Mouse (Mus musculus) kidney, embryonic 14.5 days (tissue): ENCODE results near the gene Calm2. TPM values are rescaled to one million over a fixed set of nuclear protein-coding genes. Genes with fewer than 3 reads are reported as not detected.

Source experiments
- ATAC-seq: fragments of 200-750 bp; cut with Nextera tagmentation; 2 replicates; pipeline ENCODE4 v1.8.0; 2017; ENCODE audit warnings: moderate number of reproducible peaks, mild to moderate bottlenecking, moderate TSS enrichment, moderate library complexity; ENCODE audit not compliant: low FRiP score, low TSS enrichment
- H3K27ac ChIP-seq: fragments of 300-500 bp; sonication (generic); 2 replicates; pipeline ENCODE4 v1.5.1; 2014; ENCODE audit warnings: low read depth, mild to moderate bottlenecking, low read length, moderate library complexity, mixed read lengths
- H3K27me3 ChIP-seq: fragments of 300-500 bp; sonication (generic); 2 replicates; pipeline ENCODE4 v1.6.1; 2014; ENCODE audit warnings: mild to moderate bottlenecking, low read length; ENCODE audit not compliant: control insufficient read depth, insufficient read depth
- H3K36me3 ChIP-seq: fragments of 300-500 bp; sonication (generic); 2 replicates; pipeline ENCODE4 v1.6.1; 2014; ENCODE audit warnings: low read length, mixed read lengths; ENCODE audit not compliant: control insufficient read depth, insufficient read depth
- H3K4me1 ChIP-seq: fragments of 300-500 bp; sonication (generic); 2 replicates; pipeline ENCODE4 v1.6.1; 2014; ENCODE audit warnings: low read length, mixed read lengths; ENCODE audit not compliant: control insufficient read depth, insufficient read depth
- H3K4me2 ChIP-seq: fragments of 300-500 bp; sonication (generic); replicated peaks from 2 replicates; pipeline ENCODE4 v1.6.1; 2014; ENCODE audit warnings: low read depth, mild to moderate bottlenecking, low read length
- H3K4me3 ChIP-seq: fragments of 300-500 bp; sonication (generic); 2 replicates; pipeline ENCODE4 v1.5.1; 2014; ENCODE audit warnings: mild to moderate bottlenecking, low read length
- H3K9ac ChIP-seq: fragments of 300-500 bp; sonication (generic); 2 replicates; pipeline ENCODE4 v1.6.1; 2014; ENCODE audit warnings: low read depth, mild to moderate bottlenecking, low read length, moderate library complexity
- H3K9me3 ChIP-seq: fragments of 300-500 bp; sonication (generic); 2 replicates; pipeline ENCODE4 v1.6.1; 2016; ENCODE audit warnings: low read length; ENCODE audit not compliant: control insufficient read depth
- WGBS: fragments of 180-500 bp; shearing (Covaris S2); extraction: QIAGEN DNeasy Blood & Tissue Kit; methylation state at CpG from one replicate; pipeline ENCODE4 v1.1.7; 2014; 5-methylcytosine and 5-hydroxymethylcytosine counted together
- polyA plus RNA-seq: library from polyadenylated mRNA; unstranded; fragments of >200 nt; fragmentation: Nextera tagmentation; extraction: Ambion mirVana; gene quantifications from 2 replicates; pipeline ENCODE4 v1.2.1, GENCODE M21; 2014

Gene Calm2
- polyA plus RNA-seq, result 1,015 and 1,361 TPM in 2 replicates

DNA sequence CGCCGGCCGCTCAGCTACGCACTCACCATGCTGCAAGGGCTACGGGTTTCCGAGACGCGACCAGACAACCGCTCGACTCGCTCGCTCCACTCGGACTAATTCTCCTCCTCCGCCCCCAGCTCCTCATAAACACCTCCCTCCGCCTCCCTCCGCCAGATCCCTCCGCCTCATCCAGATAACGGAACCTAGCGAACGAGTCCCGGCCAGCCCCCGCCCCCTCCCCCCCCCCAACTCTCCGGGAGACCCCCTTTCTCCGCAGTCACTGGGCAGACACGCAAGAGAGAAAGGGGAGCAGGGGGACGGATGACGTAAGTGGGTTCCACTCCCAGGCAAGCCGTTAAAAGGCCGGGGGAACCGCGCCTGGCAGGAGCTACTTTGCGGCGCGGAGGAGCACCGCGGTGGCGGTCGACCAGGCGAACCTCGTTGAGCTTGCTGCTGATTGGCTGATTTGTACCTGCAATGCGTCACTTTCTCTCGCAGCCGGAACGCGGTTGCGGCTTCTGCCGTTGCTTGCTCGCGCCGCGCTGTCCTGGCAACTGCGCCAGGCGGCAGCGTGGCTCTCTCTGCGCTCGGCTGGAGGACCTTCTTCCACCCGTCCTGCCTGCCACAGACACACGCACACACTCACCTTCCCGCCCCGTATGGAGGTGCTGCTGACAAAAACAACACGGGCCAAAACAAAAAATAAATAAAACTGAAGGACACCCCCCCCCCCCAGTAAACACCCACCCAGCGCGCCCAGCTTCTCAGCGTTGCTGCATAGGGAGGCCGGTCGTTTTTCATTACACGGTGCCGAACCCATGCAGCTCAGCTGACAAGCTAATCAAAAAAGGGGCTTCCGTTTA lies at the start of gene Calm2:
Calm2 (minus strand) TSS at position 169 of the 845 bp plus-strand sequence.
- ATAC-seq, result peak; percentile 92
- peaks cover 26% of the 10 kb centered on the region for H3K4me1 ChIP-seq

GRCm38 (mm10) chr17:87495504-87495903 lies 48.8 kb upstream of the Calm2 start:
- Histone ChIP-seq H3K9ac (no peak overlapping the region), H3K36me3 (no peaks in the 10 kb centered on the region), H3K9me3 (no peaks in the 10 kb centered on the region), H3K4me1 (peaks cover under 1% of the 10 kb centered on the region; the same call in 1 of the 2 replicates), H3K4me2 (no peak overlapping the region), H3K4me3 (no peak overlapping the region), H3K27me3 (no peaks in the 10 kb centered on the region), H3K27ac (no peak overlapping the region)
- WGBS, result 97% methylated on average over 4 of the region's 4 CpGs
- no peak for ATAC-seq

More for the DNA sequence above, at the start of gene Calm2:
- Histone ChIP-seq H3K36me3 (peaks cover 4% of the 10 kb centered on the region; the same call in 1 of the 2 replicates), H3K9ac (peak within 1 kb of the TSS; percentile 98), H3K9me3 (no peaks in the 10 kb centered on the region), H3K4me2 (peak within 1 kb of the TSS; percentile 69), H3K27ac (peak within 1 kb of the TSS; percentile 98), H3K27me3 (no peaks in the 10 kb centered on the region), H3K4me3 (peak within 1 kb of the TSS; percentile 97)
- under 1% methylated on average over 65 of the region's 69 CpGs for WGBS

DNA sequence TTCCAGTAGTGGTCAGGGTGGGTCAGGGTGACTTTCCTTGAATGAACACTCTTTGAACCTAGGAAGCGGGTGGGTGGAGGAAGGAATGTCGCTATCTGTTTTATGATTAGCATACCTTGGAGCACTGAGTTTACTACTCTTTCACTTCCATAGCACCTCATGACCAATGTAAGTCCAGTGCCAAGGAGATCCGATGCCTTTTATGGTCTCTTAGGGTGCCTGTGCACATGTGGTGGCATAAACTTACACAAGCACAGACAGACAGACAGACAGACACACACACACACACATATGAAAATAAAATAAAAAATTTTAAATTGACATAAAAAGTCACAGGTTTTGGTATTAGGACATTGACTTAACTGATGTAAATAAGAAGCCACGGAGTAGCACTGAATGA lies 47.6 kb upstream of the Calm2 start:
- Histone ChIP-seq H3K4me3 (no peak overlapping the region), H3K27ac (no peak overlapping the region), H3K4me1 (peaks cover 4% of the 10 kb centered on the region; the same call in 1 of the 2 replicates), H3K9ac (no peak overlapping the region), H3K9me3 (no peaks in the 10 kb centered on the region), H3K36me3 (no peaks in the 10 kb centered on the region), H3K4me2 (no peak overlapping the region), H3K27me3 (no peaks in the 10 kb centered on the region)
- no peak for ATAC-seq
- WGBS, result 92% methylated on average over 4 of the region's 4 CpGs

DNA sequence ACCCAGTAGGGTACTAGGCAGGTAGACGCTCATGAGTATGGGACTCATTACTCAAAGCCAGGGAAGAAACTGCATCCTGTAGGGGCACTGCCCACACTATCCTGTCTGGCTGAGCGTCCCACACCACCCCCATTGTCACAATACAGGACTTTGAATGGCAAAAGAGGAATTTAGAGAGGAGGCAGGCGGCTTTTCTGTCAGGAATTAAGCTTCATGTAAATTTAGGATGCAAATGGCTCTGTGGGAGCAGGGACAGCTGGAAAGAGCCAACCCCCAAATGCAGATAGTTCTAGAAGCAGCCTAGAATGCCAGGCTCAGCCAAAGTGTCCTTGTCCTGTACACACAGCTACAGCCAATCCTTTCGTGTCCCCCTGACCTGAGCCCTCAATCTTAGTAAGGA lies 45.6 kb upstream of the Calm2 start:
- no peak overlapping the region for H3K27ac ChIP-seq
- no peaks in the 10 kb centered on the region for H3K9me3 ChIP-seq
- no peak for ATAC-seq
- no peak overlapping the region for H3K4me3 ChIP-seq
- no peaks in the 10 kb centered on the region for H3K36me3 ChIP-seq
- no peak overlapping the region for H3K9ac ChIP-seq
- WGBS, result 44% methylated on average over 4 of the region's 4 CpGs
- H3K27me3 ChIP-seq, result no peaks in the 10 kb centered on the region
- H3K4me1 ChIP-seq, result peaks cover 4% of the 10 kb centered on the region; the same call in 1 of the 2 replicates
- no peak overlapping the region for H3K4me2 ChIP-seq

DNA sequence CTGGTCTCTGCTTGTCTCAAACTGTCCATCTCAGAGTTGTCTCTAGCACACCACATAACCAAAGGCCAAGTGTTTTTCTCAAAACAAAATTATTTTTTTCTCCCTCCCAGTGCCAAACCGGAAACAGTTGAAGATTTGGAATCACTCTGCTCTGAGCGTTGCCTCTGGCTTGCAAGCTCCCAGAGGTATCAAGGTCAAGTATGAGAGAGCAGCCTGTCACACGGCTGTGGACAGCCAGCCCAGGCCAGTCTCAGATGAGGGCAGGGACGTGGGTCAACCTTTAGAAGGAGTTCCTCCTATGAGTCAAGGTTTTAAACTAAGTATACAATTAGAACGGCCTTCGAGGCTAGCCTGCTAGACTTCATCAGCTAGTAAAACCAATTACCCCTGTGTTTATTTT lies 43.6 kb upstream of the Calm2 start:
- Histone ChIP-seq H3K36me3 (no peaks in the 10 kb centered on the region), H3K4me2 (no peak overlapping the region), H3K9me3 (peaks cover 4% of the 10 kb centered on the region; the same call in 1 of the 2 replicates), H3K4me3 (no peak overlapping the region), H3K4me1 (peaks cover 4% of the 10 kb centered on the region; the same call in 1 of the 2 replicates), H3K27me3 (no peaks in the 10 kb centered on the region), H3K27ac (no peak overlapping the region), H3K9ac (no peak overlapping the region)
- 9% methylated on average over 6 of the region's 6 CpGs for WGBS
- ATAC-seq, result peak; percentile 55; the same call in 1 of the 2 replicates

- no peaks in the 10 kb centered on the region for H3K27me3 ChIP-seq
- no peak for ATAC-seq
- 93% methylated on average over 5 of the region's 5 CpGs for WGBS
Observed at GRCm38 (mm10) chr17:87485751-87486150, 39.0 kb upstream of the Calm2 start.

GRCm38 (mm10) chr17:87482867-87483266 lies 36.1 kb upstream of the Calm2 start:
- WGBS, result 63% methylated on average over 3 of the region's 3 CpGs
- no peak for ATAC-seq
- no peak overlapping the region for H3K27ac ChIP-seq
- H3K4me3 ChIP-seq, result no peak overlapping the region
- H3K9me3 ChIP-seq, result peaks cover 4% of the 10 kb centered on the region; the same call in 1 of the 2 replicates
- H3K9ac ChIP-seq, result no peak overlapping the region
- no peaks in the 10 kb centered on the region for H3K4me1 ChIP-seq
- no peak overlapping the region for H3K4me2 ChIP-seq
- H3K27me3 ChIP-seq, result no peaks in the 10 kb centered on the region
- no peaks in the 10 kb centered on the region for H3K36me3 ChIP-seq

More at GRCm38 (mm10) chr17:87485751-87486150, 39.0 kb upstream of the Calm2 start:
- Histone ChIP-seq H3K9ac (no peak overlapping the region), H3K4me3 (no peak overlapping the region), H3K9me3 (peaks cover 4% of the 10 kb centered on the region; the same call in 1 of the 2 replicates), H3K4me1 (peaks cover 4% of the 10 kb centered on the region; the same call in 1 of the 2 replicates), H3K4me2 (no peak overlapping the region), H3K36me3 (no peaks in the 10 kb centered on the region), H3K27ac (no peak overlapping the region)

- no peaks in the 10 kb centered on the region for H3K9me3 ChIP-seq
- H3K4me2 ChIP-seq, result no peak overlapping the region
- no peaks in the 10 kb centered on the region for H3K36me3 ChIP-seq
- no peak for ATAC-seq
- H3K27me3 ChIP-seq, result no peaks in the 10 kb centered on the region
- no peak overlapping the region for H3K4me3 ChIP-seq
- H3K27ac ChIP-seq, result no peak overlapping the region
- no peak overlapping the region for H3K9ac ChIP-seq
- 78% methylated on average over 9 of the region's 9 CpGs for WGBS
- H3K4me1 ChIP-seq, result peaks cover 14% of the 10 kb centered on the region
Observed at GRCm38 (mm10) chr17:87478569-87478968, 31.8 kb upstream of the Calm2 start.

DNA sequence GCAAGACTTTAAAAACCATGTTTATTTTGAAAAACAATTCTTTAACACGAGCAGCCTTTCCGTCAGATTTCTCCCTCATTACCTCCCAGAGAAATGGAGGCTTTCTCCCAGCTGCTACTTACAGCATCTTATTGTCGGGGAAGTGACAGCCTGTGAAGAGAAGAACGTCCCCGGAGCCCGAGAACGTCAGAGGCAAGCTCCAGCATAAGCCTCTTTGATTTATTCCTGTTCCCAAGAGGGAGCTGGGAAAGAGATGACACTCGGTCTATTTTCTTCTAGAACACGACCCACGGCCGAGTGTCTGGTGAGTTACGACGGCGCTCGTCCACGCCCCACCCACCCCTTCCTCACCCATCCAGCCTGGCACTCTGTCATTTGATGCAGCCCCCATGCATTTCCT lies 30.9 kb upstream of the Calm2 start:
- 32% methylated on average over 16 of the region's 16 CpGs for whole genome bisulfite sequencing
- Histone ChIP-seq H3K4me2 (no peak overlapping the region), H3K27me3 (no peaks in the 10 kb centered on the region), H3K4me1 (peaks cover 19% of the 10 kb centered on the region), H3K36me3 (no peaks in the 10 kb centered on the region), H3K9ac (no peak overlapping the region), H3K4me3 (no peak overlapping the region), H3K9me3 (no peaks in the 10 kb centered on the region), H3K27ac (no peak overlapping the region)
- ATAC-seq, result no peak
